Mouse (Mus musculus) stomach, embryonic 14.5 days (tissue): ENCODE measurements around the gene Meis2. TPM values are rescaled to one million over a fixed set of nuclear protein-coding genes. Genes with fewer than 3 reads are reported as not detected.
A peak's percentile ranks its signal among the peaks of the same experiment; 100 is the strongest.

Source experiments
- ATAC-seq: fragments of 200-750 bp; cut with Nextera tagmentation; 2 replicates; pipeline ENCODE4 v1.8.0; 2017; ENCODE audit warnings: low read depth, moderate TSS enrichment; ENCODE audit not compliant: insufficient number of reproducible peaks, insufficient read depth, low FRiP score
- H3K27ac ChIP-seq: fragments of 300-500 bp; sonication (generic); 2 replicates; pipeline ENCODE4 v1.5.1; 2014; ENCODE audit warnings: mild to moderate bottlenecking, low read length, moderate library complexity, mixed read lengths
- H3K27me3 ChIP-seq: fragments of 300-500 bp; sonication (generic); 2 replicates; pipeline ENCODE4 v1.6.1; 2014; ENCODE audit warnings: low read length, control low read depth, mixed read lengths; ENCODE audit not compliant: control insufficient read depth, insufficient read depth
- H3K36me3 ChIP-seq: fragments of 300-500 bp; sonication (generic); 2 replicates; pipeline ENCODE4 v1.6.1; 2014; ENCODE audit warnings: mild to moderate bottlenecking, control low read depth, low read length, moderate library complexity, mixed read lengths; ENCODE audit not compliant: control insufficient read depth, insufficient read depth
- H3K4me1 ChIP-seq: fragments of 300-500 bp; sonication (generic); 2 replicates; pipeline ENCODE4 v1.6.1; 2014; ENCODE audit warnings: low read length, control low read depth, mixed read lengths; ENCODE audit not compliant: control insufficient read depth, insufficient read depth
- H3K4me2 ChIP-seq: fragments of 300-500 bp; sonication (generic); replicated peaks from 2 replicates; pipeline ENCODE4 v1.6.1; 2014; ENCODE audit warnings: low read depth, low read length, control low read depth
- H3K4me3 ChIP-seq: fragments of 300-500 bp; sonication (generic); 2 replicates; pipeline ENCODE4 v1.5.1; 2014; ENCODE audit warnings: low read depth, low read length, control low read depth
- H3K9ac ChIP-seq: fragments of 300-500 bp; sonication (generic); replicated peaks from 2 replicates; pipeline ENCODE4 v1.6.1; 2014; ENCODE audit warnings: low read depth, mild to moderate bottlenecking, control low read depth, low read length, moderate library complexity, mixed read lengths
- H3K9me3 ChIP-seq: fragments of 300-500 bp; sonication (generic); 2 replicates; pipeline ENCODE4 v1.6.1; 2016; ENCODE audit warnings: low read depth, low read length, control low read depth; ENCODE audit not compliant: control insufficient read depth
- WGBS: fragments of 180-500 bp; shearing (Covaris S2); extraction: QIAGEN DNeasy Blood & Tissue Kit; methylation state at CpG from one replicate; pipeline ENCODE4 v1.1.7; 2014; 5-methylcytosine and 5-hydroxymethylcytosine counted together
- polyA plus RNA-seq: library from polyadenylated mRNA; unstranded; fragments of >200 nt; fragmentation: Nextera tagmentation; extraction: Ambion mirVana; gene quantifications from 2 replicates; pipeline ENCODE4 v1.2.1, GENCODE M21; 2014

Gene Meis2
- polyA plus RNA-seq, 1 experiment from 2014 or later: 85.0 TPM

DNA sequence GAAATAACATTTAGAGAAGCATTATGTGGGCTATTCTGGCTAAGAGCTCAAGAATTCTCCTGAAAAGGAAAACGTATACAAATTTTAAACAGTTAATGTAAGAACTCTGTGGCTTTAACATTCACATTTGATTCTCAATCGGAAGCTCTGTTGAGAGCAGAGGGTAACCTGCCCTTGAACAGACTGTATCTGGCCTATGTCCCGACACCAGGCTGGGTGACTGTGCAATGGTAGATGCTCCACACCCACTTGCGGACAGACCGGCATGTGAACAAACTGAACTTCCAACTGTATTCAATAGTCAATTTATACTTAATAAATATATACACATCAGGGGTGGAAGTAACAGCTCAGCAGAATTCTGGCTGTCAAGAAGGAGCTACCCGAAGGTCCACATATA, 164.6 kb downstream of the Meis2 start:
- ATAC-seq: no peak
- Histone ChIP-seq H3K4me3 (no peak overlapping the region), H3K4me1 (peaks cover 3% of the 10 kb centered on the region; the same call in 1 of the 2 replicates), H3K36me3 (peaks cover 4% of the 10 kb centered on the region; the same call in 1 of the 2 replicates), H3K27me3 (no peaks in the 10 kb centered on the region), H3K9me3 (no peaks in the 10 kb centered on the region), H3K9ac (no peak overlapping the region), H3K27ac (no peak overlapping the region), H3K4me2 (no peak overlapping the region)
- 85% methylated on average over 6 of the region's 6 CpGs for WGBS

DNA sequence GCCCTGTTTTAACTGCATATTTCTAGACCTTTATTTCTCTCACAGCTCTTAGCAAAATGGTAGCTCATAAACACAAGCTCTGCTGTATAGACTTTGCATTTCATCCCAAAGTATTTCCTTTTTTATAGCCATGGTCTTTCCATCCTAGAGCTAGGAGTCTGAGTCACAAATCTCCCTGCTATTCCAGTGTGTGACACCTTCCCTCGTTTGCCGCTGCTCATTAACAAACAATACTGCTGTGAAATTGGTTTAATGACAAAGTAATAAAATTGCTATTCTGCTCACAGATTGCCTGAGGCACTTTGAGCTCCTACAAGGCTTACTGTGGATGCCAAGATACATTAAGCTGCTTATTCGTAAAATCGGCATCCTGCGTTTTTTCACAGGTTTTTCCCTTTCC, 168.1 kb downstream of the Meis2 start:
- Histone ChIP-seq H3K36me3 (peaks cover 4% of the 10 kb centered on the region; the same call in 1 of the 2 replicates), H3K9ac (no peak overlapping the region), H3K4me2 (no peak overlapping the region), H3K27ac (no peak overlapping the region), H3K9me3 (no peaks in the 10 kb centered on the region), H3K4me1 (peaks cover 8% of the 10 kb centered on the region; the same call in 1 of the 2 replicates), H3K27me3 (no peaks in the 10 kb centered on the region), H3K4me3 (no peak overlapping the region)
- ATAC-seq: no peak
- 70% methylated on average over 5 of the region's 5 CpGs for WGBS

DNA sequence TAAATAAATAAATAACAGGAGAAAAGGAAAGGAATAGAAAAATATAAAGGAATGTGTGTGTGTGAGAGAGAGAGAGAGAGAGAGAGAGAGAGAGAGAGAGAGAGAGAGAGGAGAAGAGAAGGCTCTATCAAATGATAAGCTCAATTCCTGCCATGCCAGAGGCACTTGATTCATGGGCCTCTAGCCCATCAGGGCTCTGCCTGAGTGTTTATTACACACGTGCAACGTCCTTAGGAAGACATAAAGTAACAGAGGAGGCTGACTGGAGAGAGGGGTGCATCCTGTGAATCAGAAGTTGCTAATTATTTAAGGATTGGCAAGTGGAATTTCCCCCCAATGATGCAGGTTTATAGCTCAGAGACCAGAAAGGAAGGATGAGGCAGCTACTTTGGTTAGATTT, 168.6 kb downstream of the Meis2 start:
- Histone ChIP-seq H3K27ac (no peak overlapping the region), H3K4me1 (peaks cover 8% of the 10 kb centered on the region; the same call in 1 of the 2 replicates), H3K9ac (no peak overlapping the region), H3K4me2 (no peak overlapping the region), H3K36me3 (peaks cover 4% of the 10 kb centered on the region; the same call in 1 of the 2 replicates), H3K27me3 (no peaks in the 10 kb centered on the region), H3K9me3 (no peaks in the 10 kb centered on the region), H3K4me3 (no peak overlapping the region)
- WGBS: 29% methylated on average over 2 of the region's 2 CpGs
- no peak for ATAC-seq

DNA sequence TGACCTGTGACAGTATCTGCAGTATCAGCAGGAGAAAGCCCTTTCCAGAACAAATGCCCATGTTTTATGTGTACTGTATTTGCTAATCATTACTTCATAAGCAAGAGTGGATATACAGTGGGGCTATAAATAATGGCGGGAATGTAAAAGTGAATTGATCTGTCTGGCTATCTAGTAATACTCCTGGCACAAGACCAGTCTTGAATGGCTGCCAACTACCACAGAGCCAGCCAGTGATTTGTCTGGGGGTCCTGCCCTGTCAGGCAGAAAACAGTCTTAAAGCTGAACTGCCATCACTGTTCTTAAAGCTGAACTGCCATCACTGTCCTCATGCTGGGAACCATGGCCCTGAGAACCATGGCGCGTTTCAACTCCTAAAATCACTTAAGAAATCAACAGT, 169.9 kb downstream of the Meis2 start:
- 73% methylated on average over 3 of the region's 3 CpGs for WGBS
- H3K4me2 ChIP-seq: no peak overlapping the region
- peaks cover 11% of the 10 kb centered on the region; the same call in 1 of the 2 replicates for H3K4me1 ChIP-seq
- no peaks in the 10 kb centered on the region for H3K9me3 ChIP-seq
- no peak for ATAC-seq
- peaks cover 4% of the 10 kb centered on the region; the same call in 1 of the 2 replicates for H3K36me3 ChIP-seq
- no peak overlapping the region for H3K4me3 ChIP-seq
- no peaks in the 10 kb centered on the region for H3K27me3 ChIP-seq
- 0 out of 2 replicates have a peak overlapping the region, but pooled peaks have one; percentile 12 for H3K27ac ChIP-seq
- no peak overlapping the region for H3K9ac ChIP-seq

DNA sequence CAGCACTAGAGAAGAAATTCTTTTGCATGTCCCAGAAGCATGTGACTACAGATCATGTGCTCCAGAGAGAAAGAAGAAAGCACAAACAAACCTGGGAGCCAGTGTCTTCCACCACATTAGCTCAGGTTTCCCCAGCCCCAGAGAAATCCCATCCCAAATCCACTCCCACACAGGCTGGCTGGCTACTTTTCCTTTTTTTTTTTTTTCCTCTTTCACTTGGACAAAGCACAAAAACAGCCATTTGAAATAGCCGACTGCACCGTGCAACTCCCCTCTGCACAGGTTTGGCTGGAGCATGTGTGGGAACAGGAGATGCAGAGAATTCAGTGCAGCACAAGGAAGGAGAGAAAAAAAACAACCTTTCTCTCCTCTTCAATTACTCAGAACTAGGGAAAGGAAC, 170.4 kb downstream of the Meis2 start:
- no peak for ATAC-seq
- WGBS: 34% methylated on average over 2 of the region's 2 CpGs

DNA sequence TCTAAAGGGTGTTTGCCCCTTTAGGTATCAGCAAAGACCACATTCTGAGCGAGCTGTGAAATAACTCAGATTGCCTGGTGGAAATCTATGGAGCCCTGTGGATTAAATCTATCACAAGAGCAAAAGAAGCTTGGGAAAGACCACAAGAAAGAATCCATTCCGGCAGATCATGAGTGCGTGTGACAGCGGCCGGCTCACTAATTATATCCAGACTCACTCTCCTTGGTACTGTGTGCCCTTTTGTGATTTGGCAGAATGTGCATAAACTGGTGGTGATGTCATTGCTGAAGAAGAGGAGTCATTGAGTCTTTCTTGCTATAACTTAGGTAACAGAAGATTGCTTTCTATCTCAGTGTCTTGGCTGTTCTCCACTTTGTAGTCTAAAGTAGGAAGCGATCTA, 172.5 kb downstream of the Meis2 start:
- no peak overlapping the region for H3K4me3 ChIP-seq
- peaks cover 11% of the 10 kb centered on the region for H3K4me1 ChIP-seq
- no peak for ATAC-seq
- WGBS: 78% methylated on average over 6 of the region's 6 CpGs
- H3K36me3 ChIP-seq: peaks cover 4% of the 10 kb centered on the region; the same call in 1 of the 2 replicates
- no peak overlapping the region for H3K9ac ChIP-seq
- no peak overlapping the region for H3K27ac ChIP-seq
- H3K9me3 ChIP-seq: no peaks in the 10 kb centered on the region
- H3K27me3 ChIP-seq: no peaks in the 10 kb centered on the region
- H3K4me2 ChIP-seq: no peak overlapping the region

More for the DNA sequence above, 170.4 kb downstream of the Meis2 start:
- Histone ChIP-seq H3K4me3 (no peak overlapping the region), H3K9ac (no peak overlapping the region), H3K4me2 (no peak overlapping the region), H3K27me3 (no peaks in the 10 kb centered on the region), H3K4me1 (peaks cover 11% of the 10 kb centered on the region; the same call in 1 of the 2 replicates), H3K9me3 (no peaks in the 10 kb centered on the region), H3K27ac (0 out of 2 replicates have a peak overlapping the region, but pooled peaks have one; percentile 33), H3K36me3 (peaks cover 4% of the 10 kb centered on the region; the same call in 1 of the 2 replicates)

DNA sequence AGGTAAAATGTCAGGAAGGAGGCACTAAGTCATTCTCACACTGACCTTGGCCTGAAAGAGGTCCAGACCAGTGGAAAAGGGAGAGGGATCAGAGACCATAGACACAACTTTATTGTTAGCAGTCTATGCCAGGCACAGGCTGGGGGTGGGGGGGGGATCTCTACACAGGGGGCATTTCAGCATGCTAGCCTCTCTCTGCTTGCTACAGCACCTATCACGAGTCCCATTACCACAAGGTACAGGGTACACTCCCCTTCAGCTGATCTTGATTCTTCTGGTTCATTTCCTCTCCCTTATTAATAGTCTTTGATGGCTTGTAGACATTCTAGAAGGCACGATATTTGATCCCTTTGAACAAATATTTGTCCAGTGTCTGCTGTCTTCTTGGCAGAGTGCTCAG, 174.9 kb downstream of the Meis2 start:
- Histone ChIP-seq H3K4me2 (no peak overlapping the region), H3K9ac (no peak overlapping the region), H3K4me3 (no peak overlapping the region), H3K36me3 (no peaks in the 10 kb centered on the region; the same call in 1 of the 2 replicates), H3K27ac (no peak overlapping the region), H3K27me3 (no peaks in the 10 kb centered on the region), H3K9me3 (no peaks in the 10 kb centered on the region), H3K4me1 (peaks cover 6% of the 10 kb centered on the region)
- ATAC-seq: no peak
- WGBS: 37% methylated on average over 2 of the region's 2 CpGs

DNA sequence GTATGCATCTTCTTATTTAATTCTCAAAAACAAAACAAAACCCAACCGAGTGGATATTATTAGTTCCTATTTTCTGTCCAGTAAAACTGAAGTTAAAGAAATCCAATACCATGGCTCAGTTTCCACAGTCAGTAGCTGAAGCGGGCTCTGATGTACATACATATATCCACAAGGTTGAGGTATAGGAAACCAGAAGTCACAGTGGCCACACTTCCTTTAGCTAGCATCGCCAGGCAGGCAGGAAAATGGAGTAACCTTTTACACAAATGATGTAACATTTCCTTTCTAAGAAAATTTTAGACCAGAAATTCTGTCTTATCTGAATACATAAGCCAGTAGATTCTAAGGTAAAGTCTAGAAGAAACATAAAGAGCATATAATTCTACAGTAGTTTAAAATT, 175.6 kb downstream of the Meis2 start:
- Histone ChIP-seq H3K9me3 (no peaks in the 10 kb centered on the region), H3K4me2 (no peak overlapping the region), H3K9ac (no peak overlapping the region), H3K4me1 (peaks cover 3% of the 10 kb centered on the region; the same call in 1 of the 2 replicates), H3K36me3 (no peaks in the 10 kb centered on the region; the same call in 1 of the 2 replicates), H3K27ac (no peak overlapping the region), H3K4me3 (no peak overlapping the region), H3K27me3 (no peaks in the 10 kb centered on the region)
- 90% methylated on average over 3 of the region's 3 CpGs for WGBS
- no peak for ATAC-seq

DNA sequence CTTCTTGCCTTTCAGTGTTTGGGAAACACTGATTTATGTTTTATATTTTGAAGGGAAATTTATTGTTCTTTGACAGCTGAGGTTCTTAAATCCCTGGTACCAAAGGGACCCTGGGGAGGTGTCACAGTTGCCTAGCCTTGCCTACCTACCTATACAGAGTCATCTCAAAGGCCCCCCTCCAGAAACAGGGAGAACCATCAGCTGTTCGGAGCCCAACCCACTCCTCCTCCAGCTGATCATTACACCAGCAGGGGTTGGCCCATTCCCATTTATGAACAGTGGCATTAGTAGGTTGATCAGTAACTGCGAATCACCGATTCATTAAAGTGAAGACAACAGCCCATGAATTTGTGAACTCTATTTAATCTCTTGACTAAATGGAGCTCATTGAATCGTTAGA, 176.4 kb downstream of the Meis2 start:
- Histone ChIP-seq H3K4me3 (no peak overlapping the region), H3K36me3 (no peaks in the 10 kb centered on the region; the same call in 1 of the 2 replicates), H3K27ac (no peak overlapping the region), H3K4me1 (peaks cover 3% of the 10 kb centered on the region; the same call in 1 of the 2 replicates), H3K9me3 (no peaks in the 10 kb centered on the region), H3K27me3 (no peaks in the 10 kb centered on the region), H3K9ac (no peak overlapping the region), H3K4me2 (no peak overlapping the region)
- no peak for ATAC-seq
- WGBS: 89% methylated on average over 4 of the region's 4 CpGs
